Comparison of ENCODE assay signal across 9 mouse cellular contexts in the genomic region with DNA sequence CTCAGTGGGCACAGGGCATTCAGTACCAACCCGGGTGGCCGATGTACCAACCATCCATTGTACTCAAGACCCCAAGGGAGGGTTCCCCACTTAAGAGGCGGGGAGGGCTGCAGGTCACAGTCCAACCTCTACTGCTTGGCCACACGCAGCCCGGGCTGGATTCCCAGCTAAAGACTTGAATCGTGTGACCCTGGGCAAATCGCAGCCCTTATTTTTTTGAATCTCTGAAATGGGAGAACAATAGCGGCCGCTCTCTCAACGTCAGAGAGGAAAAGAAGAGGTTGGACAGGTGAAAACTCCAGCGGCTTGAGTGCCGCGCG. TPM values are rescaled to one million over a fixed set of nuclear protein-coding genes. Genes with fewer than 3 reads are reported as not detected.
DNase-seq lines count a peak whose midpoint lies in the region; ATAC-seq and TF ChIP-seq lines count a peak whose summit lies in the region.
"Had no signal": no experiment of that assay in that cellular context is flagged by ENCODE, and none has a peak within 500 bp of the region (broad histone marks: within the 10 kb centered on the region; RNA-seq: fewer than 3 reads in every experiment).

No protein-coding gene starts in this region.

- H3K4me2 ChIP-seq in lung, embryonic 15.5 days, result peak overlapping the region; percentile 76
- peak overlapping the region; percentile 77 for H3K4me2 ChIP-seq in embryonic facial prominence, embryonic 14.5 days (ENCODE audit: low read depth, low read length)
- H3K4me2 ChIP-seq in intestine, embryonic 16.5 days (ENCODE audit: low read depth, low read length), result peak overlapping the region; percentile 94

- H3K4me1 ChIP-seq in lung, embryonic 15.5 days, result peaks cover 53% of the 10 kb centered on the region
- H3K4me1 ChIP-seq in embryonic facial prominence, embryonic 14.5 days (ENCODE audit: control insufficient read depth, insufficient read depth, low read length), result peaks cover 20% of the 10 kb centered on the region
- H3K4me1 ChIP-seq in intestine, embryonic 16.5 days (ENCODE audit: control insufficient read depth, insufficient read depth, low read length), result peaks cover 49% of the 10 kb centered on the region
- peaks cover 33% of the 10 kb centered on the region for H3K4me1 ChIP-seq in olfactory bulb, adult 2 months (ENCODE audit: control insufficient read depth, insufficient read depth, low read length)

- no peak for TF ChIP-seq CTCF in olfactory bulb, adult 2 months (IDR thresholded peaks at IDR 0.05; ENCODE audit: insufficient read depth, low read depth, low read length)

- H3K9me3 ChIP-seq in lung, embryonic 15.5 days, result no peaks in the 10 kb centered on the region
- no peaks in the 10 kb centered on the region for H3K9me3 ChIP-seq in embryonic facial prominence, embryonic 14.5 days (ENCODE audit: control insufficient read depth, low read length)
- no peaks in the 10 kb centered on the region for H3K9me3 ChIP-seq in intestine, embryonic 16.5 days (ENCODE audit: control insufficient read depth, low read length)

- DNase-seq in lung, postnatal 4 days, result no peak
- no peak for DNase-seq in embryonic facial prominence, embryonic 14.5 days (ENCODE audit: low spot score)
- no peak for DNase-seq in urinary bladder, postnatal 36 days (ENCODE audit: low spot score in 2 of 2)
- DNase-seq in left cerebral cortex, postnatal 10 days (ENCODE audit: extremely low spot score in 1 of 2, low spot score in 2 of 2), result no peak
- no peak for DNase-seq in T-cell, adult 2 months (ENCODE audit: low spot score)
- DNase-seq: right cerebral cortex, postnatal 14 days had no signal

- intact Hi-C loops in left cerebral cortex, postnatal 10 days (cut with DNase I), result no loop called here

- peaks cover 24% of the 10 kb centered on the region for H3K36me3 ChIP-seq in lung, embryonic 15.5 days
- H3K36me3 ChIP-seq in embryonic facial prominence, embryonic 14.5 days (ENCODE audit: control insufficient read depth, insufficient read depth, low read length), result peaks cover 27% of the 10 kb centered on the region
- peaks cover 21% of the 10 kb centered on the region for H3K36me3 ChIP-seq in intestine, embryonic 16.5 days (ENCODE audit: control insufficient read depth, insufficient read depth, low read length)

- H3K27me3 ChIP-seq in lung, embryonic 15.5 days, result no peaks in the 10 kb centered on the region
- H3K27me3 ChIP-seq in embryonic facial prominence, embryonic 14.5 days (replicated peaks; ENCODE audit: control insufficient read depth, insufficient read depth, low read length), result no peaks in the 10 kb centered on the region
- H3K27me3 ChIP-seq in intestine, embryonic 16.5 days (replicated peaks; ENCODE audit: control insufficient read depth, insufficient read depth, low read length), result no peaks in the 10 kb centered on the region

- TF ChIP-seq POLR2A in olfactory bulb, adult 2 months (IDR thresholded peaks at IDR 0.05; ENCODE audit: insufficient read depth, low read depth, low read length), result no peak

- peak overlapping the region; percentile 98 for H3K27ac ChIP-seq in lung, embryonic 15.5 days
- peak overlapping the region; percentile 97 for H3K27ac ChIP-seq in embryonic facial prominence, embryonic 14.5 days (replicated peaks; ENCODE audit: low read depth, low read length)
- peak overlapping the region; percentile 99 for H3K27ac ChIP-seq in intestine, embryonic 16.5 days (ENCODE audit: low read length)
- peak overlapping the region; percentile 65 for H3K27ac ChIP-seq in olfactory bulb, adult 2 months (ENCODE audit: insufficient read depth, low read depth, low read length)

- under 1% methylated on average over 14 of the region's 14 CpGs for WGBS in lung, embryonic 15.5 days
- under 1% methylated on average over 14 of the region's 14 CpGs for WGBS in embryonic facial prominence, embryonic 14.5 days
- 0% methylated on average over 14 of the region's 14 CpGs for WGBS in intestine, embryonic 16.5 days
- WGBS in olfactory bulb, adult 2 months, result 2% methylated on average over 14 of the region's 14 CpGs

- ATAC-seq in lung, embryonic 15.5 days (ENCODE audit: borderline replicate concordance, extremely low read depth, low FRiP score, low TSS enrichment), result no peak
- ATAC-seq in embryonic facial prominence, embryonic 14.5 days (ENCODE audit: low read depth), result no peak
- no peak for ATAC-seq in intestine, embryonic 16.5 days

- peak overlapping the region; percentile 81 for H3K4me3 ChIP-seq in lung, embryonic 15.5 days
- peak overlapping the region; percentile 100 for H3K4me3 ChIP-seq in embryonic facial prominence, embryonic 14.5 days (ENCODE audit: low read depth, low read length)
- peak overlapping the region; percentile 99 for H3K4me3 ChIP-seq in intestine, embryonic 16.5 days (ENCODE audit: low read length)
- H3K4me3 ChIP-seq in olfactory bulb, adult 2 months (ENCODE audit: insufficient read depth, low read depth, low read length), result peak overlapping the region; percentile 78

- peak overlapping the region; percentile 98 for H3K9ac ChIP-seq in lung, embryonic 15.5 days
- peak overlapping the region; percentile 98 for H3K9ac ChIP-seq in embryonic facial prominence, embryonic 14.5 days (ENCODE audit: low read depth, low read length)
- H3K9ac ChIP-seq in intestine, embryonic 16.5 days (ENCODE audit: low read depth, low read length), result peak overlapping the region; percentile 99

RNA-seq across cellular contexts. Expression of a gene that starts 0.8 kb away (rescaled TPM):
- polyA plus RNA-seq in lung, embryonic 15.5 days (2015; fragmentation: Nextera tagmentation; extraction: Ambion mirVana), result 82.4 and 88.4 TPM in 2 replicates
- 52.4 and 60.8 TPM in 2 replicates for polyA plus RNA-seq in embryonic facial prominence, embryonic 14.5 days (2014; fragmentation: Nextera tagmentation; extraction: Ambion mirVana)
- polyA plus RNA-seq in intestine, embryonic 16.5 days (2015; fragmentation: Nextera tagmentation; extraction: Ambion mirVana), result 73.9 and 79.8 TPM in 2 replicates
- not detected in 2 replicates for polyA plus RNA-seq in olfactory bulb, adult 2 months (2012; ENCODE audit: insufficient read depth, insufficient read length, low replicate concordance, missing spikeins)
- total RNA-seq in left cerebral cortex, postnatal 10 days (2021), result 10 to 100 TPM; 31.0 to 32.6 TPM

RNA-seq across cellular contexts. Expression of a gene that starts 11.9 kb away (rescaled TPM):
- polyA plus RNA-seq in lung, embryonic 15.5 days (2015; fragmentation: Nextera tagmentation; extraction: Ambion mirVana), result 19.2 and 20.3 TPM in 2 replicates
- polyA plus RNA-seq in embryonic facial prominence, embryonic 14.5 days (2014; fragmentation: Nextera tagmentation; extraction: Ambion mirVana), result 10.8 and 12.6 TPM in 2 replicates
- polyA plus RNA-seq in intestine, embryonic 16.5 days (2015; fragmentation: Nextera tagmentation; extraction: Ambion mirVana), result 14.9 and 17.1 TPM in 2 replicates
- not detected in 2 replicates for polyA plus RNA-seq in olfactory bulb, adult 2 months (2012; ENCODE audit: insufficient read depth, insufficient read length, low replicate concordance, missing spikeins)
- 1 to 10 TPM; 4.8 to 5.8 TPM for total RNA-seq in left cerebral cortex, postnatal 10 days (2021)

RNA-seq across cellular contexts. Expression of a gene that starts 11.9 kb away (rescaled TPM):
- 20.2 and 22.9 TPM in 2 replicates for polyA plus RNA-seq in lung, embryonic 15.5 days (2015; fragmentation: Nextera tagmentation; extraction: Ambion mirVana)
- 22.2 and 23.8 TPM in 2 replicates for polyA plus RNA-seq in embryonic facial prominence, embryonic 14.5 days (2014; fragmentation: Nextera tagmentation; extraction: Ambion mirVana)
- polyA plus RNA-seq in intestine, embryonic 16.5 days (2015; fragmentation: Nextera tagmentation; extraction: Ambion mirVana), result 39.5 and 44.2 TPM in 2 replicates
- not detected in 2 replicates for polyA plus RNA-seq in olfactory bulb, adult 2 months (2012; ENCODE audit: insufficient read depth, insufficient read length, low replicate concordance, missing spikeins)
- total RNA-seq in left cerebral cortex, postnatal 10 days (2021), result 10 to 100 TPM; 23.8 to 27.9 TPM

RNA-seq across cellular contexts. Expression of a gene that starts 18.8 kb away (rescaled TPM):
- 1,297 and 1,378 TPM in 2 replicates for polyA plus RNA-seq in lung, embryonic 15.5 days (2015; fragmentation: Nextera tagmentation; extraction: Ambion mirVana)
- 1,626 and 1,746 TPM in 2 replicates for polyA plus RNA-seq in embryonic facial prominence, embryonic 14.5 days (2014; fragmentation: Nextera tagmentation; extraction: Ambion mirVana)
- polyA plus RNA-seq in intestine, embryonic 16.5 days (2015; fragmentation: Nextera tagmentation; extraction: Ambion mirVana), result 1,166 and 1,241 TPM in 2 replicates
- polyA plus RNA-seq in olfactory bulb, adult 2 months (2012; ENCODE audit: insufficient read depth, insufficient read length, low replicate concordance, missing spikeins), result 1,288 TPM in 1 of 2 replicates, not detected in the other
- 100 to 1,000 TPM; 802 to 805 TPM for total RNA-seq in left cerebral cortex, postnatal 10 days (2021)

RNA-seq across cellular contexts. Expression of a gene that starts 23.7 kb away (rescaled TPM):
- 141 and 147 TPM in 2 replicates for polyA plus RNA-seq in lung, embryonic 15.5 days (2015; fragmentation: Nextera tagmentation; extraction: Ambion mirVana)
- 136 and 156 TPM in 2 replicates for polyA plus RNA-seq in embryonic facial prominence, embryonic 14.5 days (2014; fragmentation: Nextera tagmentation; extraction: Ambion mirVana)
- polyA plus RNA-seq in intestine, embryonic 16.5 days (2015; fragmentation: Nextera tagmentation; extraction: Ambion mirVana), result 71.0 and 73.4 TPM in 2 replicates
- polyA plus RNA-seq in olfactory bulb, adult 2 months (2012; ENCODE audit: insufficient read depth, insufficient read length, low replicate concordance, missing spikeins), result not detected in 2 replicates
- total RNA-seq in left cerebral cortex, postnatal 10 days (2021), result 10 to 100 TPM; 37.0 to 39.8 TPM

Comparison
In these comparisons a context has a peak if more than half of its experiments do, and no peak if none do; other contexts are left out.
1. RNA of a gene that starts 11.9 kb away (polyA plus RNA-seq): 19.2 to 20.3 TPM in lung, embryonic 15.5 days, 14.9 to 17.1 TPM in intestine, embryonic 16.5 days and 10.8 to 12.6 TPM in embryonic facial prominence, embryonic 14.5 days; not detected in olfactory bulb, adult 2 months; every median in the first group is over 10 times any median in the second.
2. RNA of a gene that starts 11.9 kb away (polyA plus RNA-seq): 39.5 to 44.2 TPM in intestine, embryonic 16.5 days, 22.2 to 23.8 TPM in embryonic facial prominence, embryonic 14.5 days and 20.2 to 22.9 TPM in lung, embryonic 15.5 days; not detected in olfactory bulb, adult 2 months; every median in the first group is over 10 times any median in the second.
3. Peak in every context shown above with its lines, with median percentiles within 50 percentile points of each other: H3K27ac ChIP-seq, H3K4me2 ChIP-seq, H3K4me3 ChIP-seq and H3K9ac ChIP-seq.